Mouse (Mus musculus) kidney, embryonic 14.5 days (tissue): ENCODE measurements around the gene Tecpr1. TPM values are rescaled to one million over a fixed set of nuclear protein-coding genes. Genes with fewer than 3 reads are reported as not detected.

ENCODE experiments used
- ATAC-seq: fragments of 200-750 bp; cut with Nextera tagmentation; 2 replicates; pipeline ENCODE4 v1.8.0; 2017; ENCODE audit warnings: moderate number of reproducible peaks, mild to moderate bottlenecking, moderate TSS enrichment, moderate library complexity; ENCODE audit not compliant: low FRiP score, low TSS enrichment
- H3K27ac ChIP-seq: fragments of 300-500 bp; sonication (generic); 2 replicates; pipeline ENCODE4 v1.5.1; 2014; ENCODE audit warnings: low read depth, mild to moderate bottlenecking, low read length, moderate library complexity, mixed read lengths
- H3K27me3 ChIP-seq: fragments of 300-500 bp; sonication (generic); 2 replicates; pipeline ENCODE4 v1.6.1; 2014; ENCODE audit warnings: mild to moderate bottlenecking, low read length; ENCODE audit not compliant: control insufficient read depth, insufficient read depth
- H3K36me3 ChIP-seq: fragments of 300-500 bp; sonication (generic); 2 replicates; pipeline ENCODE4 v1.6.1; 2014; ENCODE audit warnings: low read length, mixed read lengths; ENCODE audit not compliant: control insufficient read depth, insufficient read depth
- H3K4me1 ChIP-seq: fragments of 300-500 bp; sonication (generic); 2 replicates; pipeline ENCODE4 v1.6.1; 2014; ENCODE audit warnings: low read length, mixed read lengths; ENCODE audit not compliant: control insufficient read depth, insufficient read depth
- H3K4me2 ChIP-seq: fragments of 300-500 bp; sonication (generic); replicated peaks from 2 replicates; pipeline ENCODE4 v1.6.1; 2014; ENCODE audit warnings: low read depth, mild to moderate bottlenecking, low read length
- H3K4me3 ChIP-seq: fragments of 300-500 bp; sonication (generic); 2 replicates; pipeline ENCODE4 v1.5.1; 2014; ENCODE audit warnings: mild to moderate bottlenecking, low read length
- H3K9ac ChIP-seq: fragments of 300-500 bp; sonication (generic); 2 replicates; pipeline ENCODE4 v1.6.1; 2014; ENCODE audit warnings: low read depth, mild to moderate bottlenecking, low read length, moderate library complexity
- H3K9me3 ChIP-seq: fragments of 300-500 bp; sonication (generic); 2 replicates; pipeline ENCODE4 v1.6.1; 2016; ENCODE audit warnings: low read length; ENCODE audit not compliant: control insufficient read depth
- WGBS: fragments of 180-500 bp; shearing (Covaris S2); extraction: QIAGEN DNeasy Blood & Tissue Kit; methylation state at CpG from one replicate; pipeline ENCODE4 v1.1.7; 2014; 5-methylcytosine and 5-hydroxymethylcytosine counted together
- polyA plus RNA-seq: library from polyadenylated mRNA; unstranded; fragments of >200 nt; fragmentation: Nextera tagmentation; extraction: Ambion mirVana; gene quantifications from 2 replicates; pipeline ENCODE4 v1.2.1, GENCODE M21; 2014

Tecpr1 gene
- polyA plus RNA-seq, 1 experiment from 2014 or later: 16.4 TPM

DNA sequence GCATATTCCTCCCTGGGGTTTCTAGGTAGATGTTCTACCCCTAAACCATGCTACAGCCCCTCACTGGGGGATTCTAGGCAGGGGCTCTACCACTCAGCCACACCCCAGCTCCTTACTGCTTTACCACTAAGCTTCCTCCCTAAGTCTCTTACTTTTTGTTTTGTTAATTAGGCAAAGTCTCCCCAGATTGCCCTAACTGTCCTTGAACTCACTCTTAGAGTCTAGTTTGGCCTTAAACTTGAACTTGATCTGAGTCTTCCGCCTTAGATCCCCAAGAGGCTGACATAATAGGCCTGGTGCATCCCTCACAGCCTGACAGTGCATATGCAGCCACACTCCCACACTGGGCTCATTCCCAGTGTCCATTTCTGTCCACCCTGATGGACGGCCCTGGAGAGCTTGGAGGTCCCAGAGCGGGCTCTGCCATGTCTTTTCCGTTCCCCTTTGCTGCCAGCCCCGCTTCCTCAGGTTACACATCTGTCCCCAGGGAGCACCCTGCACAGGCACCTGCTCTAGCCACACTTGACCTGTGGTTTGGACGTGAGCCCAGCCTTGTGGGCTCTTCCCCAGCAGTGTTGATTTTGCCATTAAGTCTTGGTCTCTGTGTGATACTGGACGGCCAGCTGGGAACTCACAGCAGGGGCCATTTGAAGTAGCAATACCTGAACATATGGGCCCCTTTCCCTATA, 39.6 kb downstream of the Tecpr1 start:
- Histone ChIP-seq H3K4me1 (no peaks in the 10 kb centered on the region), H3K27ac (0 out of 2 replicates have a peak overlapping the region, but pooled peaks have one; percentile 32), H3K4me3 (no peak overlapping the region), H3K36me3 (peaks cover 9% of the 10 kb centered on the region; the same call in 1 of the 2 replicates), H3K4me2 (no peak overlapping the region), H3K9me3 (no peaks in the 10 kb centered on the region), H3K27me3 (no peaks in the 10 kb centered on the region), H3K9ac (no peak overlapping the region)
- 40% methylated on average over 7 of the region's 7 CpGs for WGBS
- ATAC-seq: peak; percentile 51; the same call in 1 of the 2 replicates

DNA sequence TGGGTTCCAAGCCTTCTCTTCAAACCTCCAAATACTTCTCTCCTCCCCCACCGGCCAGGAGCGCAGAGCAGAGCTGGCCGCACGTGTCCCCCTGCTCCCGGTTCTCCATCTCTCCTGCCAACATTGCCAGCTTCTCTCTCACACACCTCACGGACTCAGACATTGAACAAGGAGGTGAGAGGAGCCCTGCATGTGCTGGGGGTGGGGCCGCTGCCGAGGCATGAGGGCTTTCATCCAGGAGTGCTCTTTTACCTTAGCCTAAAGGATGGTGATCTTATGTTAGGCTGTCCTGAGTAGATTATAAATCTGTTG, 40.2 kb downstream of the Tecpr1 start:
- ATAC-seq: no peak
- Histone ChIP-seq H3K27me3 (no peaks in the 10 kb centered on the region), H3K36me3 (peaks cover 9% of the 10 kb centered on the region; the same call in 1 of the 2 replicates), H3K9me3 (no peaks in the 10 kb centered on the region), H3K27ac (no peak overlapping the region), H3K4me1 (no peaks in the 10 kb centered on the region), H3K9ac (no peak overlapping the region), H3K4me3 (no peak overlapping the region), H3K4me2 (no peak overlapping the region)
- WGBS: 84% methylated on average over 8 of the region's 8 CpGs

GRCm38 (mm10) chr5:144182542-144183247, 40.7 kb downstream of the Tecpr1 start:
- Histone ChIP-seq H3K36me3 (peaks cover 9% of the 10 kb centered on the region; the same call in 1 of the 2 replicates), H3K4me3 (no peak overlapping the region), H3K9me3 (no peaks in the 10 kb centered on the region), H3K9ac (no peak overlapping the region), H3K27ac (no peak overlapping the region), H3K4me1 (no peaks in the 10 kb centered on the region), H3K27me3 (no peaks in the 10 kb centered on the region), H3K4me2 (no peak overlapping the region)
- no peak for ATAC-seq
- WGBS: 73% methylated on average over 20 of the region's 20 CpGs

DNA sequence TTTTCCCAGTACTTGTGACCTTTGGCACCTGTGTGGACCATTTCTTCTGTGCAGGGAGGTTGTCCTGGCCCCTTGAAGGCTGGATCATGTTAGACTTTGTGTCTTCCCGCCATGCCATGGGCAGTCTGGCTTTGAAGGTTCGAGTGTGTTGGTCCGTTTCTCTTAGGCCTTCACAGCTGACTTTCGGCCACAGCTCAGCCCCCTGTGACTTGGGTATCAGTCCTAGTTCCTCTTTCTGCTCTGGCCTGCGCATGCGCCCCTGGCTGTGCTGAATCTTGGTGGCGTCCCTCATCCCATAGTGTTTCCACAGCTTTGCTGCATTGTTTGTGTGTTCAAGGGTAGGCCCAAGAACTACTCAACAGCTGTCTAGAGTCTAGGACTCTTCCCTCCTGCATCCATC, 42.2 kb downstream of the Tecpr1 start:
- Histone ChIP-seq H3K9ac (no peak overlapping the region), H3K36me3 (peaks cover 13% of the 10 kb centered on the region; the same call in 1 of the 2 replicates), H3K4me1 (no peaks in the 10 kb centered on the region), H3K4me2 (no peak overlapping the region), H3K27me3 (no peaks in the 10 kb centered on the region), H3K27ac (no peak overlapping the region), H3K4me3 (no peak overlapping the region), H3K9me3 (no peaks in the 10 kb centered on the region)
- WGBS: 96% methylated on average over 7 of the region's 7 CpGs
- no peak for ATAC-seq

DNA sequence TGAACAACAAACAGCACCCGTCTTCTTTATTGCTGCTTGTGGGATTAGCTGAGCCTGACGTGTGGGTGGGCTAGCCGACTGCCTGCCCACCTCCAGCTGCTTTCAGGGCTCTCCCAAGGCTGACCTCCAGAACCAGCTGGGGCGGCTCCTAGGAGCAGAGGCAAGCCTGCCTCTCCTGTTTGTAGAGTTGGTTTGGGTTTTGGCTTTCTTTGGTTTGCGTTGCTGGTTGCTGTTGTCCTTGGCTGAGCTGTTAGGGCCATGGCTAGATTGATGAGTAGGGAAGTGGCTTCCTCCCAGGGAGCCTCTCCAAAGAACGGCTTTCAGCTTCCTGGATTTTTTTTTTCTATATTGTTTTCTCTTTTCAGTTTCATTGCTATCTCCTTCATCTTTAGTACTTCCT, 45.2 kb downstream of the Tecpr1 start:
- 35% methylated on average over 6 of the region's 6 CpGs for WGBS

GRCm38 (mm10) chr5:144173648-144174047, 49.8 kb downstream of the Tecpr1 start:
- no peak for ATAC-seq
- Histone ChIP-seq H3K36me3 (peaks cover 51% of the 10 kb centered on the region), H3K4me2 (no peak overlapping the region), H3K4me3 (no peak overlapping the region), H3K4me1 (no peaks in the 10 kb centered on the region), H3K27ac (no peak overlapping the region), H3K9ac (no peak overlapping the region), H3K9me3 (no peaks in the 10 kb centered on the region), H3K27me3 (no peaks in the 10 kb centered on the region)
- WGBS: 89% methylated on average over 18 of the region's 18 CpGs

More for the DNA sequence above, 45.2 kb downstream of the Tecpr1 start:
- no peak overlapping the region for H3K4me3 ChIP-seq
- no peaks in the 10 kb centered on the region for H3K9me3 ChIP-seq
- H3K9ac ChIP-seq: no peak overlapping the region
- no peak overlapping the region for H3K4me2 ChIP-seq
- H3K4me1 ChIP-seq: no peaks in the 10 kb centered on the region
- H3K27ac ChIP-seq: no peak overlapping the region
- peaks cover 34% of the 10 kb centered on the region for H3K36me3 ChIP-seq
- H3K27me3 ChIP-seq: no peaks in the 10 kb centered on the region
- ATAC-seq: no peak

DNA sequence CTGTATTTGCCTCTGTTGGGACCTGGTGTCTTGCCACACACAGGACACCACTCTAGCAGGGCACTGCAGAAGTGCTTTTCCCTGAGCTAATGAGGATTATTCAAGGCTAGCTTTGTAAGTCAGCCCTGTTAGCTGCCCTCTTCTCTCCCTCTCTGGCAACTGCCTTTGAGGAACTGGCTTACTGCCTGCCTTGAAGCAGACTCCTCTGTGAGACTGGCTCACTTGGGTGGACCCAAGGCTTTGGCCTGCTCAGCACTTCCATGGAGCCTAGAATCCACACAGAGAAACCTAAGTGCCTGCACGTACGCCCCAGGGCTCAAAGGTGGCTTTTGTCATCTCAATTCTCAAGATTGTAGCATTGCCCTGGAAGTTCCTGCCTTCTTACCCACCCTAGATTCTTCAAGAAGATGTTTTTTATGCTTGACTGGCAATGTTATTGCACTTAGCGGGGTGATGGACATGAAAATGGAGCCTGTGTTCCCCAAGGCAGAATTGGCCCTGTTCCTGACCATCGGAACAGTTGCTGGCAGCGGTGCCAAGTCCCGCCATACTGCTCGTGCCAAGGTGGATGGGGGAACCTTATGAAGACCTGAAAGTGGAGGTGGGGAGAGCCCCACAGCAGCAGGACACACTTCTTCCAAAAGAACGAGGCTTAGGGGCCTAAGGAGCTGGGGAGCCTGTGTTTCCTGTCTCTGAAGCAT, 54.0 kb downstream of the Tecpr1 start:
- H3K27me3 ChIP-seq: no peaks in the 10 kb centered on the region
- WGBS: 84% methylated on average over 8 of the region's 8 CpGs
- peaks cover 47% of the 10 kb centered on the region for H3K36me3 ChIP-seq
- H3K27ac ChIP-seq: no peak overlapping the region
- no peak overlapping the region for H3K4me2 ChIP-seq
- H3K9me3 ChIP-seq: no peaks in the 10 kb centered on the region
- no peak overlapping the region for H3K9ac ChIP-seq
- H3K4me1 ChIP-seq: no peaks in the 10 kb centered on the region
- no peak for ATAC-seq
- no peak overlapping the region for H3K4me3 ChIP-seq

DNA sequence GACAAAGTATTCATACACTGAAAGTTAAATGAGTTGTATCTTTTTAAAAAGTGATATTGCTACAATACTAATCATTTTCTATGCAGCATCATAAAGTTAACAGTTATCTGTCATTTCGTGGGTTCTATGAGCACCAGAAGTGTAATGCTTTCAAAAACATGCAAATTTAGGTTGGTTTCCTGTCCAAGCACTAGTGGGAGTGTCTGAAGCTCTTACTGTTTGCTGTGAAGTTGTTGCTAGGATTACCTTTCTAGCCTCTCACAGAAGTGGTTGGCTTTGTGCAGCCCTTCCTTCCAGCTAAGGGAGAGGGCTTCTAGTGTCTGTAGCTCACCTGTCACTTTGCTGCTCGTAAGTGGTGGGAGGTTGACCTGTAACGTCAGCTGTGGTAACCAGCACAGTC, 57.7 kb downstream of the Tecpr1 start:
- WGBS: 82% methylated on average over 3 of the region's 3 CpGs
- Histone ChIP-seq H3K4me1 (no peaks in the 10 kb centered on the region), H3K9ac (no peak overlapping the region), H3K4me2 (no peak overlapping the region), H3K9me3 (no peaks in the 10 kb centered on the region), H3K27ac (no peak overlapping the region), H3K27me3 (no peaks in the 10 kb centered on the region), H3K36me3 (peaks cover 36% of the 10 kb centered on the region; the same call in 1 of the 2 replicates), H3K4me3 (no peak overlapping the region)
- ATAC-seq: no peak
